Mouse (Mus musculus): ENCODE data around the gene Nos1.
"Not testable (repeated sequence)": the region's sequence is repeated elsewhere in the genome, so short reads cannot be mapped to it uniquely, and the experiment has no call there.

Gene Nos1

GRCm38 (mm10) chr5:117840203-117840602, 59.4 kb downstream of the Nos1 start:
- no peak for DNase-seq

GRCm38 (mm10) chr5:117840988-117841387, 60.2 kb downstream of the Nos1 start:
- DNase-seq = no peak

- DNase-seq = peak in 1 of 2 experiments; percentile 27
These were observed 61.0 kb downstream of the Nos1 start for GRCm38 (mm10) chr5:117841651-117842347.

- DNase-seq = no peak
These were observed 61.9 kb downstream of the Nos1 start for GRCm38 (mm10) chr5:117842699-117843098.

GRCm38 (mm10) chr5:117844611-117845010, 63.8 kb downstream of the Nos1 start:
- peak; percentile 64 to 69 for DNase-seq

GRCm38 (mm10) chr5:117850474-117850873, 69.6 kb downstream of the Nos1 start:
- DNase-seq = no peak

GRCm38 (mm10) chr5:117853741-117854140, 72.9 kb downstream of the Nos1 start:
- peak; percentile 6 to 31 for DNase-seq

- DNase-seq = peak; percentile 37 to 40
These were observed 83.9 kb downstream of the Nos1 start for GRCm38 (mm10) chr5:117864588-117865300.

GRCm38 (mm10) chr5:117865876-117866275, 85.0 kb downstream of the Nos1 start:
- no peak for DNase-seq

GRCm38 (mm10) chr5:117871614-117872013, 90.8 kb downstream of the Nos1 start:
- no peak for DNase-seq

- no peak for DNase-seq
These were observed 93.0 kb downstream of the Nos1 start for GRCm38 (mm10) chr5:117873807-117874206.

GRCm38 (mm10) chr5:117874236-117874635, 93.4 kb downstream of the Nos1 start:
- DNase-seq = no peak

GRCm38 (mm10) chr5:117879136-117879535, 98.3 kb downstream of the Nos1 start:
- DNase-seq = no peak

GRCm38 (mm10) chr5:117880916-117881555, 100.2 kb downstream of the Nos1 start:
- no peak for DNase-seq

- not testable (repeated sequence) for DNase-seq
These were observed 101.6 kb downstream of the Nos1 start for GRCm38 (mm10) chr5:117882411-117882810.

GRCm38 (mm10) chr5:117884991-117885390, 104.2 kb downstream of the Nos1 start:
- DNase-seq = no peak

- no peak for DNase-seq
These were observed 107.3 kb downstream of the Nos1 start for GRCm38 (mm10) chr5:117888126-117888525.

- peak; percentile 23 to 39 for DNase-seq
These were observed 108.1 kb downstream of the Nos1 start for GRCm38 (mm10) chr5:117888946-117889345.

GRCm38 (mm10) chr5:117889571-117889970, 108.7 kb downstream of the Nos1 start:
- DNase-seq = peak; percentile 34 to 47

- DNase-seq = no peak
These were observed 110.0 kb downstream of the Nos1 start for GRCm38 (mm10) chr5:117890871-117891270.

GRCm38 (mm10) chr5:117891545-117891944, 110.7 kb downstream of the Nos1 start:
- DNase-seq = no peak

- DNase-seq = no peak
These were observed 113.2 kb downstream of the Nos1 start for GRCm38 (mm10) chr5:117894050-117894449.

- no peak for DNase-seq
These were observed 117.4 kb downstream of the Nos1 start for GRCm38 (mm10) chr5:117898055-117898806.

Measured in kidney, postnatal 4 days (tissue).